Mouse (Mus musculus) small intestine, adult 2 months (tissue): Measurements from ENCODE around the gene Ucp3.

Experiments
- CTCF ChIP-seq: fragments of 200-500 bp; IDR thresholded peaks from 2 replicates; pipeline ENCODE4 v1.5.1; 2012; ENCODE audit warnings: low read depth, mild to moderate bottlenecking, control low read depth, inconsistent platforms, low read length, moderate library complexity, mixed read lengths; ENCODE audit not compliant: insufficient replicate concordance, insufficient read length; ENCODE audit errors: extremely low read depth
- POLR2A ChIP-seq: fragments of 200-500 bp; IDR thresholded peaks from 2 replicates; pipeline ENCODE4 v1.6.1; 2012; ENCODE audit warnings: low read depth, mild to moderate bottlenecking, control low read depth, inconsistent platforms, low read length, moderate library complexity

DNA sequence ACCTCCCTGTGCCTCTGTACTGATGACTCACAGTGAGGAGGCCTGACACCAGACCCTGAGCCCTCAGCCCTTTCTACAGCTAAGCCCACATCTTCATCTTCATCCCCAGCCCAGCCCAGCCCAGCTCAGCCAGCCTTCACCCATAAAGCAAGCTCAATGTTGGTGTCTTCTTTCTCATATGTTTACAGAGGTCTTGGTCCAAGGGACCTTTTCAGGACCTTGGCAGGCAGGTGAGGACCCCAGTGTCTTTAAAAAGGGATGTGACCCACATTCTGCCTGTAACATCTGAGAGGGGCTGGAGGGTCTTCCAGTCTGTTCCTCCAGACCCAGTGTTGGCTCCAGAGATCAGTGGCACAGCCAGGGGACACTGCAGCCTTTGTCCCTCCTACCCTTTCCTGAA lies 26.7 kb downstream of the Ucp3 start:
- TF ChIP-seq CTCF: no peak
- TF ChIP-seq POLR2A: no peak
